Mouse (Mus musculus) kidney, embryonic 16.5 days (tissue): ENCODE results near the gene Nus1. TPM values are rescaled to one million over a fixed set of nuclear protein-coding genes. Genes with fewer than 3 reads are reported as not detected.

Source experiments
- ATAC-seq: fragments of 200-750 bp; cut with Nextera tagmentation; 2 replicates; pipeline ENCODE4 v1.8.0; 2017; ENCODE audit warnings: moderate TSS enrichment; ENCODE audit not compliant: low FRiP score, low TSS enrichment
- H3K27ac ChIP-seq: fragments of 300-500 bp; sonication (generic); 2 replicates; pipeline ENCODE4 v1.5.1; 2014; ENCODE audit warnings: low read length
- H3K27me3 ChIP-seq: fragments of 300-500 bp; sonication (generic); 2 replicates; pipeline ENCODE4 v1.6.1; 2014; ENCODE audit warnings: low read length, control low read depth, mixed read lengths; ENCODE audit not compliant: insufficient read depth
- H3K36me3 ChIP-seq: fragments of 300-500 bp; sonication (generic); 2 replicates; pipeline ENCODE4 v1.6.1; 2014; ENCODE audit warnings: low read length, control low read depth, mixed read lengths; ENCODE audit not compliant: insufficient read depth
- H3K4me1 ChIP-seq: fragments of 300-500 bp; sonication (generic); 2 replicates; pipeline ENCODE4 v1.6.1; 2014; ENCODE audit warnings: low read length, control low read depth, mixed read lengths; ENCODE audit not compliant: insufficient read depth
- H3K4me2 ChIP-seq: fragments of 300-500 bp; sonication (generic); replicated peaks from 2 replicates; pipeline ENCODE4 v1.6.1; 2014; ENCODE audit warnings: low read depth, low read length
- H3K4me3 ChIP-seq: fragments of 300-500 bp; sonication (generic); 2 replicates; pipeline ENCODE4 v1.5.1; 2014; ENCODE audit warnings: mild to moderate bottlenecking, low read length
- H3K9ac ChIP-seq: fragments of 300-500 bp; sonication (generic); replicated peaks from 2 replicates; pipeline ENCODE4 v1.6.1; 2014; ENCODE audit warnings: low read length
- H3K9me3 ChIP-seq: fragments of 300-500 bp; sonication (generic); 2 replicates; pipeline ENCODE4 v1.6.1; 2016; ENCODE audit warnings: low read length, control low read depth
- WGBS: fragments of 180-500 bp; shearing (Covaris S2); extraction: QIAGEN DNeasy Blood & Tissue Kit; methylation state at CpG from one replicate; pipeline ENCODE4 v1.1.7; 2014; 5-methylcytosine and 5-hydroxymethylcytosine counted together
- polyA plus RNA-seq: library from polyadenylated mRNA; unstranded; fragments of >200 nt; fragmentation: Nextera tagmentation; extraction: Ambion mirVana; gene quantifications from 2 replicates; pipeline ENCODE4 v1.2.1, GENCODE M21; 2015

The Nus1 gene
- polyA plus RNA-seq, 1 experiment from 2014 or later: 15.8 TPM

GRCm38 (mm10) chr10:52415020-52415419 is 2.3 kb upstream of the Nus1 start:
- H3K4me1 ChIP-seq: peaks cover 21% of the 10 kb centered on the region
- H3K27ac ChIP-seq: no peak overlapping the region
- no peak for ATAC-seq
- H3K4me3 ChIP-seq: no peak overlapping the region
- no peaks in the 10 kb centered on the region for H3K27me3 ChIP-seq
- H3K9ac ChIP-seq: no peak overlapping the region
- H3K9me3 ChIP-seq: no peaks in the 10 kb centered on the region
- WGBS: 81% methylated on average over 2 of the region's 2 CpGs
- no peak overlapping the region for H3K4me2 ChIP-seq
- no peaks in the 10 kb centered on the region for H3K36me3 ChIP-seq

GRCm38 (mm10) chr10:52416458-52416857 is 889 bp upstream of the Nus1 start:
- Histone ChIP-seq H3K27me3 (no peaks in the 10 kb centered on the region), H3K4me1 (peaks cover 29% of the 10 kb centered on the region), H3K4me3 (peak overlapping the region; percentile 100), H3K27ac (no peak overlapping the region), H3K36me3 (0 out of 2 replicates have a peak, but pooled peaks cover 3% of the 10 kb centered on the region), H3K4me2 (peak overlapping the region; percentile 66), H3K9ac (0 out of 2 replicates have a peak overlapping the region, but pooled peaks have one; percentile 68), H3K9me3 (no peaks in the 10 kb centered on the region)
- ATAC-seq: no peak
- WGBS: 36% methylated on average over 2 of the region's 2 CpGs

- H3K9me3 ChIP-seq: no peaks in the 10 kb centered on the region
- H3K27ac ChIP-seq: peak overlapping the region; percentile 91
- peak; percentile 44 for ATAC-seq
- 0 out of 2 replicates have a peak, but pooled peaks cover 3% of the 10 kb centered on the region for H3K36me3 ChIP-seq
- H3K4me2 ChIP-seq: peak overlapping the region; percentile 78
- H3K4me3 ChIP-seq: peak overlapping the region; percentile 100
- H3K27me3 ChIP-seq: no peaks in the 10 kb centered on the region
- H3K4me1 ChIP-seq: peaks cover 29% of the 10 kb centered on the region
- 2% methylated on average over 39 of the region's 39 CpGs for WGBS
- H3K9ac ChIP-seq: peak overlapping the region; percentile 98
These were observed 882 bp downstream of the Nus1 start for GRCm38 (mm10) chr10:52417998-52418860.

- Histone ChIP-seq H3K27ac (peak overlapping the region; percentile 14; the same call in 1 of the 2 replicates), H3K9ac (peak overlapping the region; percentile 98), H3K4me1 (peaks cover 31% of the 10 kb centered on the region), H3K4me2 (peak overlapping the region; percentile 78), H3K9me3 (no peaks in the 10 kb centered on the region), H3K36me3 (0 out of 2 replicates have a peak, but pooled peaks cover 3% of the 10 kb centered on the region), H3K4me3 (peak overlapping the region; percentile 100), H3K27me3 (no peaks in the 10 kb centered on the region)
- no peak for ATAC-seq
- WGBS: 38% methylated on average over 5 of the region's 5 CpGs
These were observed 1.6 kb downstream of the Nus1 start for GRCm38 (mm10) chr10:52418931-52419330.

- H3K9ac ChIP-seq: peak overlapping the region; percentile 98
- WGBS: 66% methylated on average over 4 of the region's 4 CpGs
These were observed 2.1 kb downstream of the Nus1 start for GRCm38 (mm10) chr10:52419402-52419801.

GRCm38 (mm10) chr10:52420526-52420925 is 3.2 kb downstream of the Nus1 start:
- no peaks in the 10 kb centered on the region for H3K27me3 ChIP-seq
- H3K4me3 ChIP-seq: no peak overlapping the region
- H3K27ac ChIP-seq: no peak overlapping the region
- no peak overlapping the region for H3K9ac ChIP-seq
- H3K9me3 ChIP-seq: no peaks in the 10 kb centered on the region
- H3K36me3 ChIP-seq: 0 out of 2 replicates have a peak, but pooled peaks cover 3% of the 10 kb centered on the region
- WGBS: 98% methylated on average over 1 of the region's 1 CpGs
- no peak for ATAC-seq
- H3K4me2 ChIP-seq: no peak overlapping the region
- peaks cover 34% of the 10 kb centered on the region for H3K4me1 ChIP-seq

More at GRCm38 (mm10) chr10:52419402-52419801, 2.1 kb downstream of the Nus1 start:
- Histone ChIP-seq H3K27ac (peak overlapping the region; percentile 14; the same call in 1 of the 2 replicates), H3K9me3 (no peaks in the 10 kb centered on the region), H3K27me3 (no peaks in the 10 kb centered on the region), H3K4me3 (peak overlapping the region; percentile 100), H3K4me1 (peaks cover 34% of the 10 kb centered on the region), H3K4me2 (peak overlapping the region; percentile 78), H3K36me3 (0 out of 2 replicates have a peak, but pooled peaks cover 3% of the 10 kb centered on the region)
- ATAC-seq: no peak

GRCm38 (mm10) chr10:52421716-52422115 is 4.4 kb downstream of the Nus1 start:
- H3K4me1 ChIP-seq: peaks cover 34% of the 10 kb centered on the region
- no peak for ATAC-seq
- no peak overlapping the region for H3K4me3 ChIP-seq
- H3K9me3 ChIP-seq: no peaks in the 10 kb centered on the region
- H3K27me3 ChIP-seq: no peaks in the 10 kb centered on the region
- H3K4me2 ChIP-seq: no peak overlapping the region
- 0 out of 2 replicates have a peak, but pooled peaks cover 3% of the 10 kb centered on the region for H3K36me3 ChIP-seq
- H3K9ac ChIP-seq: no peak overlapping the region
- H3K27ac ChIP-seq: no peak overlapping the region
- WGBS: 86% methylated on average over 6 of the region's 6 CpGs

- no peak overlapping the region for H3K4me3 ChIP-seq
- H3K9me3 ChIP-seq: no peaks in the 10 kb centered on the region
- ATAC-seq: no peak
- WGBS: 90% methylated on average over 2 of the region's 2 CpGs
- no peak overlapping the region for H3K4me2 ChIP-seq
- H3K4me1 ChIP-seq: peaks cover 32% of the 10 kb centered on the region
- no peaks in the 10 kb centered on the region for H3K27me3 ChIP-seq
- no peak overlapping the region for H3K9ac ChIP-seq
- 0 out of 2 replicates have a peak, but pooled peaks cover 3% of the 10 kb centered on the region for H3K36me3 ChIP-seq
- no peak overlapping the region for H3K27ac ChIP-seq
These were observed 5.8 kb downstream of the Nus1 start for GRCm38 (mm10) chr10:52423097-52423496.

GRCm38 (mm10) chr10:52426314-52426980 is 9.1 kb downstream of the Nus1 start:
- peaks cover 13% of the 10 kb centered on the region; the same call in 1 of the 2 replicates for H3K36me3 ChIP-seq
- H3K4me2 ChIP-seq: no peak overlapping the region
- no peak for ATAC-seq
- H3K9ac ChIP-seq: no peak overlapping the region
- WGBS: 70% methylated on average over 7 of the region's 7 CpGs
- H3K4me1 ChIP-seq: peaks cover 8% of the 10 kb centered on the region; the same call in 1 of the 2 replicates
- no peaks in the 10 kb centered on the region for H3K27me3 ChIP-seq
- H3K4me3 ChIP-seq: no peak overlapping the region
- H3K9me3 ChIP-seq: no peaks in the 10 kb centered on the region
- H3K27ac ChIP-seq: no peak overlapping the region
